Mouse (Mus musculus) liver, embryonic 14.5 days (tissue): ENCODE data around the gene Sh2b2.

Experiments used
- CTCF ChIP-seq: IDR thresholded peaks from 2 replicates; pipeline ENCODE4 v1.5.1; 2016; ENCODE audit warnings: antibody characterized with exemption, low read depth, control low read depth
- EP300 ChIP-seq: IDR thresholded peaks from 2 replicates; pipeline ENCODE4 v1.6.1; 2016; ENCODE audit warnings: antibody characterized with exemption, low read depth

DNA sequence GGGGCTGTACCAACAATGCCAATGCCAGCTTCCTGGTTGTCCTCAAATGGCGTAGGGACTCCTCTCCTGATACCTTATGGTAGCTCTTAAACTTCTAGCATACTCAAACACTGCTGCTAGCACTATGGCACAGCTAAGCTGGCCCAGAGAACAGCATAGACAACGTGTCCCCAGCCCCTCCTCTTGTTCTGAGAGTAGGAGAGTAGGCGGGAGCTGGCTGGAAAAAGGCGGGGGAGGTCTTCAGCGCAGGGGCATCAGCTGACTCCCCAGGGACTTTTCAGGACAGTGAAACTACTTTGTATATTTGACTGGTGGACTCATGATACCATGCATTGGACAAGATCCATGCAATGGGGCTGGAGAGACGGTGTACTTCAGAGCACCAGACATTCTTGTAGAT, 64.3 kb downstream of the Sh2b2 start:
- no peak for TF ChIP-seq EP300
- TF ChIP-seq CTCF: no peak
